Mouse (Mus musculus) neural tube, embryonic 14.5 days (tissue): ENCODE data around the gene Cd38. TPM values are rescaled to one million over a fixed set of nuclear protein-coding genes. Genes with fewer than 3 reads are reported as not detected.
"Not testable (repeated sequence)": the region's sequence is repeated elsewhere in the genome, so short reads cannot be mapped to it uniquely, and the experiment has no call there.

Experiments used
- ATAC-seq: fragments of 200-750 bp; cut with Nextera tagmentation; 2 replicates; pipeline ENCODE4 v1.8.0; 2017; ENCODE audit warnings: low read depth, mild to moderate bottlenecking, moderate TSS enrichment, moderate library complexity
- H3K27ac ChIP-seq: fragments of 300-500 bp; sonication (generic); 2 replicates; pipeline ENCODE4 v1.5.1; 2014; ENCODE audit warnings: low read depth, mild to moderate bottlenecking, control low read depth, low read length, moderate library complexity, mixed read lengths
- H3K27me3 ChIP-seq: fragments of 300-500 bp; sonication (generic); 2 replicates; pipeline ENCODE4 v1.6.1; 2014; ENCODE audit warnings: low read length; ENCODE audit not compliant: control insufficient read depth, insufficient read depth
- H3K36me3 ChIP-seq: fragments of 300-500 bp; sonication (generic); 2 replicates; pipeline ENCODE4 v1.6.1; 2014; ENCODE audit warnings: low read length, mixed read lengths; ENCODE audit not compliant: control insufficient read depth, insufficient read depth
- H3K4me1 ChIP-seq: fragments of 300-500 bp; sonication (generic); 2 replicates; pipeline ENCODE4 v1.6.1; 2014; ENCODE audit warnings: low read length; ENCODE audit not compliant: control insufficient read depth, insufficient read depth
- H3K4me2 ChIP-seq: fragments of 300-500 bp; sonication (generic); 2 replicates; pipeline ENCODE4 v1.6.1; 2014; ENCODE audit warnings: mild to moderate bottlenecking, low read depth, low read length, control low read depth
- H3K4me3 ChIP-seq: fragments of 300-500 bp; sonication (generic); 2 replicates; pipeline ENCODE4 v1.5.1; 2014; ENCODE audit warnings: low read depth, low read length, control low read depth, mixed read lengths
- H3K9ac ChIP-seq: fragments of 300-500 bp; sonication (generic); replicated peaks from 2 replicates; pipeline ENCODE4 v1.6.1; 2014; ENCODE audit warnings: low read depth, mild to moderate bottlenecking, control low read depth, low read length, mixed read lengths
- H3K9me3 ChIP-seq: fragments of 300-500 bp; sonication (generic); 2 replicates; pipeline ENCODE4 v1.6.1; 2016; ENCODE audit warnings: low read length; ENCODE audit not compliant: control insufficient read depth
- WGBS: fragments of 180-500 bp; shearing (Covaris S2); extraction: QIAGEN DNeasy Blood & Tissue Kit; methylation state at CpG from one replicate; pipeline ENCODE4 v1.1.7; 2014; 5-methylcytosine and 5-hydroxymethylcytosine counted together
- polyA plus RNA-seq: library from polyadenylated mRNA; unstranded; fragments of >200 nt; fragmentation: Nextera tagmentation; extraction: Ambion mirVana; gene quantifications from 2 replicates; pipeline ENCODE4 v1.2.1, GENCODE M21; 2014

The Cd38 gene
- polyA plus RNA-seq, 1 experiment from 2014 or later: 1.5 TPM

- Histone ChIP-seq H3K36me3 (no peaks in the 10 kb centered on the region), H3K4me2 (no peak overlapping the region), H3K4me3 (no peak overlapping the region), H3K9me3 (no peaks in the 10 kb centered on the region), H3K27me3 (no peaks in the 10 kb centered on the region), H3K4me1 (no peaks in the 10 kb centered on the region), H3K9ac (no peak overlapping the region), H3K27ac (no peak overlapping the region)
- WGBS: 68% methylated on average over 9 of the region's 9 CpGs
- ATAC-seq: no peak
These were observed 40.9 kb downstream of the Cd38 start for GRCm38 (mm10) chr5:43909213-43909612.

- H3K4me1 ChIP-seq: no peaks in the 10 kb centered on the region
- H3K9ac ChIP-seq: no peak overlapping the region
- no peak for ATAC-seq
- no peak overlapping the region for H3K27ac ChIP-seq
- H3K4me2 ChIP-seq: no peak overlapping the region
- no peaks in the 10 kb centered on the region for H3K27me3 ChIP-seq
- no peaks in the 10 kb centered on the region for H3K36me3 ChIP-seq
- 98% methylated on average over 6 of the region's 6 CpGs for whole genome bisulfite sequencing
- H3K9me3 ChIP-seq: no peaks in the 10 kb centered on the region
- H3K4me3 ChIP-seq: no peak overlapping the region
These were observed 41.7 kb downstream of the Cd38 start for GRCm38 (mm10) chr5:43910006-43910405.

- not testable (repeated sequence) for H3K36me3 ChIP-seq, H3K4me1 ChIP-seq, H3K4me2 ChIP-seq, H3K4me3 ChIP-seq, H3K27ac ChIP-seq, H3K9me3 ChIP-seq, H3K9ac ChIP-seq, H3K27me3 ChIP-seq, ATAC-seq
- WGBS: 100% methylated on average over 4 of the region's 4 CpGs
These were observed 44.5 kb downstream of the Cd38 start, which contains the start of gene Gm7879 for GRCm38 (mm10) chr5:43912844-43913243. Gm7879 (plus strand) TSS chr5:43913144.

GRCm38 (mm10) chr5:43915261-43915886 is 47.0 kb downstream of the Cd38 start:
- Histone ChIP-seq H3K36me3 (no peaks in the 10 kb centered on the region), H3K4me1 (no peaks in the 10 kb centered on the region), H3K27me3 (no peaks in the 10 kb centered on the region), H3K27ac (no peak overlapping the region), H3K9me3 (no peaks in the 10 kb centered on the region), H3K4me3 (no peak overlapping the region), H3K4me2 (no peak overlapping the region), H3K9ac (no peak overlapping the region)
- no peak for ATAC-seq
- 91% methylated on average over 4 of the region's 4 CpGs for WGBS

GRCm38 (mm10) chr5:43921877-43922276 is 53.5 kb downstream of the Cd38 start:
- Histone ChIP-seq H3K27ac (no peak overlapping the region), H3K4me2 (no peak overlapping the region), H3K9ac (no peak overlapping the region), H3K4me3 (no peak overlapping the region), H3K9me3 (no peaks in the 10 kb centered on the region), H3K36me3 (no peaks in the 10 kb centered on the region), H3K4me1 (no peaks in the 10 kb centered on the region), H3K27me3 (no peaks in the 10 kb centered on the region)
- WGBS: 95% methylated on average over 11 of the region's 11 CpGs
- no peak for ATAC-seq

- H3K4me2 ChIP-seq: no peak overlapping the region
- no peaks in the 10 kb centered on the region for H3K4me1 ChIP-seq
- H3K4me3 ChIP-seq: no peak overlapping the region
- no peak overlapping the region for H3K27ac ChIP-seq
- H3K36me3 ChIP-seq: no peaks in the 10 kb centered on the region
- H3K27me3 ChIP-seq: no peaks in the 10 kb centered on the region
- no peak overlapping the region for H3K9ac ChIP-seq
- 36% methylated on average over 4 of the region's 4 CpGs for WGBS
- no peaks in the 10 kb centered on the region for H3K9me3 ChIP-seq
- no peak for ATAC-seq
These were observed 55.6 kb downstream of the Cd38 start for GRCm38 (mm10) chr5:43923933-43924332.

- no peaks in the 10 kb centered on the region for H3K4me1 ChIP-seq
- H3K4me3 ChIP-seq: no peak overlapping the region
- H3K36me3 ChIP-seq: no peaks in the 10 kb centered on the region
- ATAC-seq: no peak
- H3K27me3 ChIP-seq: no peaks in the 10 kb centered on the region
- no peaks in the 10 kb centered on the region for H3K9me3 ChIP-seq
- no peak overlapping the region for H3K27ac ChIP-seq
- H3K9ac ChIP-seq: no peak overlapping the region
- no peak overlapping the region for H3K4me2 ChIP-seq
These were observed 59.4 kb downstream of the Cd38 start for GRCm38 (mm10) chr5:43927729-43928128.

- H3K9ac ChIP-seq: no peak overlapping the region
- H3K36me3 ChIP-seq: no peaks in the 10 kb centered on the region
- ATAC-seq: no peak
- H3K27me3 ChIP-seq: no peaks in the 10 kb centered on the region
- 70% methylated on average over 2 of the region's 2 CpGs for WGBS
- no peak overlapping the region for H3K4me2 ChIP-seq
- H3K4me3 ChIP-seq: no peak overlapping the region
- no peaks in the 10 kb centered on the region for H3K4me1 ChIP-seq
- no peak overlapping the region for H3K27ac ChIP-seq
- no peaks in the 10 kb centered on the region for H3K9me3 ChIP-seq
These were observed 64.9 kb downstream of the Cd38 start for GRCm38 (mm10) chr5:43933269-43933668.

GRCm38 (mm10) chr5:43947330-43947977 is 79.1 kb downstream of the Cd38 start:
- Histone ChIP-seq H3K36me3 (no peaks in the 10 kb centered on the region), H3K4me3 (peak overlapping the region; percentile 26; the same call in 1 of the 2 replicates), H3K9ac (no peak overlapping the region), H3K9me3 (no peaks in the 10 kb centered on the region), H3K27ac (no peak overlapping the region), H3K4me1 (no peaks in the 10 kb centered on the region), H3K4me2 (peak overlapping the region; percentile 64), H3K27me3 (no peaks in the 10 kb centered on the region)
- ATAC-seq: no peak
- WGBS: 34% methylated on average over 9 of the region's 9 CpGs
